Mouse (Mus musculus) midbrain, embryonic 16.5 days (tissue): ENCODE results near the gene Tcerg1l. TPM values are rescaled to one million over a fixed set of nuclear protein-coding genes. Genes with fewer than 3 reads are reported as not detected.

Source experiments
- ATAC-seq: fragments of 200-750 bp; cut with Nextera tagmentation; 2 replicates; pipeline ENCODE4 v1.8.0; 2017; ENCODE audit warnings: moderate TSS enrichment
- H3K27ac ChIP-seq: fragments of 300-500 bp; sonication (generic); 2 replicates; pipeline ENCODE4 v1.5.1; 2014; ENCODE audit warnings: mild to moderate bottlenecking, low read length, mixed read lengths
- H3K27me3 ChIP-seq: fragments of 300-500 bp; sonication (generic); 2 replicates; pipeline ENCODE4 v1.6.1; 2014; ENCODE audit warnings: low read depth, low read length, mixed read lengths; ENCODE audit not compliant: control insufficient read depth, insufficient read depth
- H3K36me3 ChIP-seq: fragments of 300-500 bp; sonication (generic); 2 replicates; pipeline ENCODE4 v1.6.1; 2014; ENCODE audit warnings: mild to moderate bottlenecking, low read length, moderate library complexity, mixed read lengths; ENCODE audit not compliant: control insufficient read depth, insufficient read depth
- H3K4me1 ChIP-seq: fragments of 300-500 bp; sonication (generic); 2 replicates; pipeline ENCODE4 v1.6.1; 2014; ENCODE audit warnings: mild to moderate bottlenecking, low read length, mixed read lengths; ENCODE audit not compliant: control insufficient read depth, insufficient read depth
- H3K4me2 ChIP-seq: fragments of 300-500 bp; sonication (generic); 2 replicates; pipeline ENCODE4 v1.6.1; 2014; ENCODE audit warnings: mild to moderate bottlenecking, low read length, mixed read lengths
- H3K4me3 ChIP-seq: fragments of 300-500 bp; sonication (generic); 2 replicates; pipeline ENCODE4 v1.5.1; 2014; ENCODE audit warnings: low read depth, mild to moderate bottlenecking, low read length, moderate library complexity, mixed read lengths
- H3K9ac ChIP-seq: fragments of 300-500 bp; sonication (generic); 2 replicates; pipeline ENCODE4 v1.6.1; 2014; ENCODE audit warnings: low read depth, low read length, mixed read lengths
- H3K9me3 ChIP-seq: fragments of 300-500 bp; sonication (generic); replicated peaks from 2 replicates; pipeline ENCODE4 v1.6.1; 2014; ENCODE audit warnings: mild to moderate bottlenecking, low read length, mixed read lengths; ENCODE audit not compliant: control insufficient read depth, poor library complexity, severe bottlenecking
- WGBS: fragments of 180-500 bp; shearing (Covaris S2); extraction: QIAGEN DNeasy Blood & Tissue Kit; methylation state at CpG from one replicate; pipeline ENCODE4 v1.1.7; 2014; 5-methylcytosine and 5-hydroxymethylcytosine counted together
- polyA plus RNA-seq: library from polyadenylated mRNA; unstranded; fragments of >200 nt; fragmentation: Nextera tagmentation; extraction: Ambion mirVana; gene quantifications from 2 replicates; pipeline ENCODE4 v1.2.1, GENCODE M21; 2015

The Tcerg1l gene
- polyA plus RNA-seq, 1 experiment from 2014 or later, result 33.4 TPM

DNA sequence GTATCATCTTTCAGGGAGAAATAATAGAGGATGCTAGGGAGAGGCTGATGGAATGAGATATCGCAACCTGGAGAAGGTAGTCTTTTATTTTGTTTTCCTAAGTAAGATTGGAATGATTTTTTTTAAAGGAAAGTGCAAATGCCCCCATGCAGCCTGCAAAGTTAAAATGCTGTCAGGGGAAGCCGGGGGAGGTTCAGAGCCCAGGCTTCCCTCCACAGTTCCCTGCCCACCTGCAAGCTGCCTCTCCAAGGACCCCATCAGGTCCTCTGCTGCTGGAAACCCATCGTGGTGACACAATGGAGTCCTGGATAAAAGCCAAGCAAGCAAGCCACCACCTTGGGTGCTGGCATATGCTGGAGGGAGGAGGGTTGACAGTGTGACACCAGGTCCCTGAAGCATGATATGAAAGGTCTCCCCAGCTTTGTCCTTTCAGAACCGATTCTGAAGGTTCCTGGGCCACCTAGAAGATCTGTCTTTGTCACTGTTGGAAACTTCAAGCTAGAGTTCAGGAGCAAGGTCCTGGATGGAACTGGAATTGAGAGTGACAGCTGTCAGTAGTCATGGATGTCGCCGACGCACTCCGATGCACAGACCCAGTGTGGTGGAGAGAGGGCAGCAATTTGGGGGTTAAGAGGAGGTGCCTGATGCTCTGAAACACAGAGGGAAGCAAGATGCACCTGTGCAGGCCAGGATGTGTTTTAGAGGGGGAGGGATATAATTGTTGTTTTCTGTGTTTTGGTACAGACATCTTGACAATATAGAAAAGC lies 3.2 kb upstream of the Tcerg1l start:
- no peaks in the 10 kb centered on the region for H3K36me3 ChIP-seq
- H3K4me1 ChIP-seq, result peaks cover 6% of the 10 kb centered on the region; the same call in 1 of the 2 replicates
- 0 out of 2 replicates have a peak, but pooled peaks cover 4% of the 10 kb centered on the region for H3K27me3 ChIP-seq
- no peak overlapping the region for H3K27ac ChIP-seq
- no peak overlapping the region for H3K4me2 ChIP-seq
- H3K4me3 ChIP-seq, result no peak overlapping the region
- ATAC-seq, result no peak
- no peak overlapping the region for H3K9ac ChIP-seq
- 82% methylated on average over 8 of the region's 8 CpGs for WGBS
- no peaks in the 10 kb centered on the region for H3K9me3 ChIP-seq

DNA sequence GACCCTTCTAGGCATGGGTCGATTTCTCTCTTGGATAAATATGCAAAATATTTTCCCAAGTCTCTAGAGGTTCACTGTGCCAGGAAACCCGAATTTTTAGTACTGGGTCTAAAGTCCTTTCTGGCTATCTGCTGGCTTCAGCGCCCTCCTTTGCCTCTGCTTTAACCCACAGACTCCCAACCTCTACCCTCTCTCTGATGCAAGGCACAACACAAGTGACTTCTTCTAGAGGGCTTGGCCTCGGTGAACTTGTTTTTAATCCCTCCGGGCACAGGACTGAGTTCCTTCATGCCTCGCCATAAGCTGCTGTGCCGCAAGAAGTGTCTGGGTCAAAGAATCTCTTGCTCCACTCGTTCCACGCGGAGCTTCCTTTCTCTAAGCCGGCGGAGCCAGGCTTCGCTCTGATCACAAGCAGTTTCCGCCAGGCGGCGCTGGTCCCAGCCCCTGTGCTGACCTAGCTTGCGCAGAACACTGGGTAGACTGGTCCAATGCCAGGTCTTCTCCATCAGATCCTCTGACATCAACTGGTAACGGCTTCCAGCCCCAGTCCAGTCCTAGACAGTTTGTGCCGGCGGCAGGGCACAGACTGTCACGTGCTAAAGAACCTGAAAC lies 758 bp upstream of the Tcerg1l start:
- WGBS, result 1% methylated on average over 21 of the region's 21 CpGs
- H3K27ac ChIP-seq, result peak overlapping the region; percentile 80
- peak overlapping the region; percentile 71 for H3K4me3 ChIP-seq
- H3K4me1 ChIP-seq, result peaks cover 8% of the 10 kb centered on the region; the same call in 1 of the 2 replicates
- H3K4me2 ChIP-seq, result peak overlapping the region; percentile 96
- peak; percentile 74 for ATAC-seq
- H3K36me3 ChIP-seq, result no peaks in the 10 kb centered on the region
- H3K9ac ChIP-seq, result peak overlapping the region; percentile 86
- no peaks in the 10 kb centered on the region for H3K9me3 ChIP-seq
- H3K27me3 ChIP-seq, result 0 out of 2 replicates have a peak, but pooled peaks cover 4% of the 10 kb centered on the region

DNA sequence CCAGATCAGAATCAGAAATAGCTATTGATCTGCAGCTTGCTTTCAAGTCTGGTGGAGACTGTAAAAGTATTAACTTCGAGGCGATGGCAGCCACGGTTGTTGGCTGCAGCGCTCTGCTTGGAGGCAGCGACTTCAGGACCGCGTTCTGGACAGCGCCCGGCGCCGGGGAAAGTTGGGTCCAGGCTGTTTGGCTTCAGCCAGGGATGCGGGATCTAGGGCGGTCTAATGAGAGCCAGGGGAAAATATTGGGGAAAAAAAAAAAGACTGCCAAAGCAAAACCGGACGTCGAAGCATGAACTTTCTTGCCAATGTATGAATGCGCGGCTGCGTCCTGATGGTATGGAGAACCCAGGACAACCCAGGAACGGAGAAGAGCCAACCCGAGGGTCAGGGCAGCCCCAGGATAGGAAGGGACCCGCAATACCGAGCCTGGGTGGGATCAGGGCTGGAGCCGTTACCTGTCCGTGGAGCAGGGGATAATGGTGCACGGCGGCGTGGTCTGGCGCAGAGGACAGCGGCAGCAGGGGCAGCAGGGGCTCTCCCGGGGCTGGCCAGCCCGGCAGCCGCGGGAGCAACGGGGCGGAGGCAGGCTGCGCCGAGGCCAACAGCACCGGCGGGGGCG lies 556 bp downstream of the Tcerg1l start:
- H3K9me3 ChIP-seq, result no peaks in the 10 kb centered on the region
- peak; percentile 49; the same call in 1 of the 2 replicates for ATAC-seq

DNA sequence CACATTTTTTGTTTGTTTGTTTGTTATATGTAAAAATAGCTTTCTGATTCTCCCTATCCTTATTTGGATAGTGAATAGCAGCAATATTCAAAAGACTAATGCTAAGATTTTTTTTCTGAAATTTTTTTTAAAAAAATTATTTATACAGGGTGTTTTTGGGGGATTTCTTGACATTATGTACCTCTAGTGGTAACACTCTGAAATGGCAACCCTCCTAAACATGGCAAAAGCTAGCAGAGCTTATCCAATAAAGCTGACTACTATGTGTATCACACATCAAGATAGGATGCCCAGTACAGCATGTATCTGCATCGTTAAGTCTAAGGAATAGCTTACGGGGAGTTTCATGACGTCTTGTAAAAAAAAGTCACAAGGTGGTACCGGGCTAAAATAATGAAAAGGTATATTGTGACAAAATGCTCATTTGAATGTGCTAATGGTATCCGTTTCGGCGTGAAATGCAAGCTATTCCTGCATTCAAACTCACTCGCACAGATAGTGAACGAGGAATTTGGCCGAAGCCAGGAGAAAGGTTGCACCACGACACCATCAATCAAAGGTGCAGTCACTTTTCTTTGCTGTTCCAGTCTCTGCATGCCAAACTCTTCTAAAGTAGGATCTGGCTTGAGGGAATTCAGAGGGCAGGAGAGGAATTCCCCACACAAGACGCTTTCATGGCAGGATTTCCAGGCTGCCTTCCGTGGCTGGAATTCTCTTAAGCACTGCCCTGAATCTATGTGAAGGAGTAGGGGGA lies 1.2 kb downstream of the Tcerg1l start:
- no peaks in the 10 kb centered on the region for H3K36me3 ChIP-seq
- no peaks in the 10 kb centered on the region for H3K9me3 ChIP-seq
- peaks cover 8% of the 10 kb centered on the region; the same call in 1 of the 2 replicates for H3K4me1 ChIP-seq
- H3K4me2 ChIP-seq, result peak overlapping the region; percentile 96
- peak overlapping the region; percentile 86 for H3K9ac ChIP-seq
- H3K27ac ChIP-seq, result peak overlapping the region; percentile 80
- peak overlapping the region; percentile 71 for H3K4me3 ChIP-seq
- WGBS, result 28% methylated on average over 13 of the region's 13 CpGs
- no peak for ATAC-seq
- H3K27me3 ChIP-seq, result 0 out of 2 replicates have a peak, but pooled peaks cover 4% of the 10 kb centered on the region

More for the DNA sequence above, 556 bp downstream of the Tcerg1l start:
- H3K36me3 ChIP-seq, result no peaks in the 10 kb centered on the region
- WGBS, result under 1% methylated on average over 36 of the region's 41 CpGs
- peak overlapping the region; percentile 86 for H3K9ac ChIP-seq
- peak overlapping the region; percentile 96 for H3K4me2 ChIP-seq
- peak overlapping the region; percentile 71 for H3K4me3 ChIP-seq
- 0 out of 2 replicates have a peak, but pooled peaks cover 4% of the 10 kb centered on the region for H3K27me3 ChIP-seq
- H3K4me1 ChIP-seq, result peaks cover 8% of the 10 kb centered on the region; the same call in 1 of the 2 replicates
- peak overlapping the region; percentile 80 for H3K27ac ChIP-seq

DNA sequence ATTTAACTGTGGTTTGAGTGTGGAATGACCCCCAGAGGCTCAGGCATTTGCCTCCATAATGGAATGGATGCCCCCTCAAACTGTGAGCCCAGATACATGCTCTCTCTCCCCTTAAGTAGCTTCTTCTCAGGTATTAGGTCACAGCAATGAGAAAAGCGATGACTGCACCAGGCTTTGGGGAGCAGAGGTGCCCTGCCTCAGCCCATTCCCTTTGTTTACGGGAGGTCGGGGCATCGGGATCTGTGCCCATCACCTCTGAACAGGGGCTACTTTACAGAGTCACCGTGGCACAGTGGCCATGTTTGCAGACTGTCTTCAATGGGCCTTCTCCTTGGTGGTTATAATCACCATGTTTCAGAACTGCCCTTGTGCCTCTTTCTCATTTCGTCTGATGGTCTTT lies 7.6 kb downstream of the Tcerg1l start:
- Histone ChIP-seq H3K36me3 (no peaks in the 10 kb centered on the region), H3K4me1 (no peaks in the 10 kb centered on the region), H3K4me3 (no peak overlapping the region), H3K4me2 (no peak overlapping the region), H3K27ac (no peak overlapping the region), H3K27me3 (no peaks in the 10 kb centered on the region), H3K9me3 (no peaks in the 10 kb centered on the region), H3K9ac (no peak overlapping the region)
- no peak for ATAC-seq
- WGBS, result 94% methylated on average over 6 of the region's 6 CpGs

DNA sequence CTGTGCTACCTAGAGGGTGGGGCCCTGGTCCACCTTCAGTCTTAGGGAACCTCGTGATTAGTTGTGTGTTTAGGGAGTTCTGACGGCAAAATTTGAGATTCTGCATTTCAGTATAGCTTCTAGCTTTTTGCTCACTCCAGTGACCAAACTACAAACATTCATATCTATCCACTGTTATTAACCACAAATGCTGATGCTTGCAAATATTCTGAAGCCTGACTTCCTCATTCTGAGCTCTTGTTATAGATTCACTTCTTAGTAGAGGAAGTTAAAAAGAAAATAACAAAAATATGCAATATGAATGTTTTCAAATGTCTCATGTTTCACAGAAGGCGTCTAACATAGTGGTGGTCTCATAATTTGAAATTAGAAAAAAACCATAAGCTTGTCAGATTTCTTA lies 8.5 kb downstream of the Tcerg1l start:
- Histone ChIP-seq H3K4me1 (no peaks in the 10 kb centered on the region), H3K4me3 (no peak overlapping the region), H3K27ac (no peak overlapping the region), H3K4me2 (no peak overlapping the region), H3K9me3 (no peaks in the 10 kb centered on the region), H3K36me3 (no peaks in the 10 kb centered on the region), H3K9ac (no peak overlapping the region), H3K27me3 (no peaks in the 10 kb centered on the region)
- no peak for ATAC-seq
- WGBS, result 93% methylated on average over 3 of the region's 3 CpGs

DNA sequence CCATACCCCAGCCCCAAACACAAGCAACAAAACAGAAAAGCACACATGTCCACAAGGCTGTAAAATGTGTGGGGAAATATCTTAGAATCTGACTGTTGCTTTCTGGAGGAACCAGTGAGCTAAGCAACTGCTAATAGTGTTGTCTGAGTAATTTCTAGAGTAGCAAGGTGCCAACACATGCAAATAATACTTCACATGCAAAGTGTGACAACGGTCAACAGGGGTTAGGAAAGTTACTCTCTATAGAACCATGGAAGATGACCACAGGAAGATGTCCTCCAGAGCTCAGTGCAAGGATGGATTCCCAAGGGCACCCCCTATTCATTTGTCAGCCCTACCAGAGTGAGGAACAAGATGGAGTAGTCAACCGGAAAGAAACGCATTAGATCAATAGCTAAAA lies 18.3 kb downstream of the Tcerg1l start:
- H3K4me1 ChIP-seq, result peaks cover 3% of the 10 kb centered on the region; the same call in 1 of the 2 replicates
- no peaks in the 10 kb centered on the region for H3K9me3 ChIP-seq
- ATAC-seq, result no peak

DNA sequence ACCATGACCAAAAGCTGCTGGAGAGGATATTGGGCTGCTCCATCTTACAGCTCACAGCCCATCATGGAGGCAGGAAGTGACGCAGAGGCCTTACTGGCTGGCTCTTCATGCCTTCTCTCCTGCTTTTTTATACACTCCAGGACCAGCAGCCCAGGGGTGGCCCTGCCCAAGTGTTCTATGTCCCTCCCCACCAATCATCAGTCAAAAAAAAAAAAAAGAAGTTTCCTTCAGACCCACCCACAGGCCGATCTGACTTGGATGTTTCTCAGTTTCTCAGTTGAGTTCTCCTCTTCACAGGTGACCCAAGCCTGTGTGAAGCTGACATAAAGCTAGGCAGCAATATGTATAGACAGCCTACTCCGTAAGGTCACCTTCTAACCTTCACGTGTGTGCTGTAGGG lies 19.0 kb downstream of the Tcerg1l start:
- no peak for ATAC-seq
- Histone ChIP-seq H3K36me3 (no peaks in the 10 kb centered on the region), H3K4me3 (no peak overlapping the region), H3K9ac (no peak overlapping the region), H3K4me2 (no peak overlapping the region), H3K9me3 (no peaks in the 10 kb centered on the region), H3K4me1 (peaks cover 3% of the 10 kb centered on the region; the same call in 1 of the 2 replicates), H3K27me3 (no peaks in the 10 kb centered on the region), H3K27ac (no peak overlapping the region)
- 89% methylated on average over 4 of the region's 4 CpGs for WGBS

More for the DNA sequence above, 18.3 kb downstream of the Tcerg1l start:
- Histone ChIP-seq H3K27me3 (no peaks in the 10 kb centered on the region), H3K36me3 (no peaks in the 10 kb centered on the region), H3K27ac (no peak overlapping the region), H3K9ac (no peak overlapping the region), H3K4me2 (no peak overlapping the region), H3K4me3 (no peak overlapping the region)
- 57% methylated on average over 3 of the region's 3 CpGs for WGBS
